Mouse (Mus musculus) lung, adult 2 months (tissue): ENCODE data around the gene Rdm1. TPM values are rescaled to one million over a fixed set of nuclear protein-coding genes. Genes with fewer than 3 reads are reported as not detected.
A peak's percentile ranks its signal among the peaks of the same experiment; 100 is the strongest.
"Not testable (repeated sequence)": the region's sequence is repeated elsewhere in the genome, so short reads cannot be mapped to it uniquely, and the experiment has no call there.

Experiments
- DNase-seq: peaks from one replicate; pipeline ENCODE4 v3.0.0; 2022
- H3K4me1 ChIP-seq: fragments of 200-500 bp; 2 replicates; pipeline ENCODE4 v1.6.1; 2011; ENCODE audit warnings: low read length; ENCODE audit not compliant: control insufficient read depth, insufficient read depth
- H3K4me3 ChIP-seq: fragments of 200-500 bp; replicated peaks from 2 replicates; pipeline ENCODE3; 2011; ENCODE audit warnings: low read depth, mild to moderate bottlenecking, control low read depth, low read length; ENCODE audit errors: extremely low read depth
- CTCF ChIP-seq: fragments of 200-500 bp; IDR thresholded peaks from 2 replicates; pipeline ENCODE4 v1.5.1; 2011; ENCODE audit warnings: mild to moderate bottlenecking, low read length, control low read depth; ENCODE audit not compliant: insufficient read depth
- POLR2A ChIP-seq: fragments of 200-500 bp; IDR thresholded peaks from 2 replicates; pipeline ENCODE4 v1.6.1; 2011; ENCODE audit warnings: low read depth, mild to moderate bottlenecking, control low read depth, low read length, borderline replicate concordance; ENCODE audit errors: extremely low read depth
- WGBS: fragments of 180-500 bp; shearing (Covaris S2); methylation state at CpG from one replicate; pipeline ENCODE4 v1.1.7; 2018; 5-methylcytosine and 5-hydroxymethylcytosine counted together
- polyA plus RNA-seq: library from polyadenylated mRNA; depleted of rRNA; stranded (reverse); fragments of >200 nt; gene quantifications from 2 replicates; pipeline ENCODE4 v1.2.3, GENCODE M21; 2012

Rdm1 gene
- polyA plus RNA-seq, 1 experiment = 21.8 TPM

DNA sequence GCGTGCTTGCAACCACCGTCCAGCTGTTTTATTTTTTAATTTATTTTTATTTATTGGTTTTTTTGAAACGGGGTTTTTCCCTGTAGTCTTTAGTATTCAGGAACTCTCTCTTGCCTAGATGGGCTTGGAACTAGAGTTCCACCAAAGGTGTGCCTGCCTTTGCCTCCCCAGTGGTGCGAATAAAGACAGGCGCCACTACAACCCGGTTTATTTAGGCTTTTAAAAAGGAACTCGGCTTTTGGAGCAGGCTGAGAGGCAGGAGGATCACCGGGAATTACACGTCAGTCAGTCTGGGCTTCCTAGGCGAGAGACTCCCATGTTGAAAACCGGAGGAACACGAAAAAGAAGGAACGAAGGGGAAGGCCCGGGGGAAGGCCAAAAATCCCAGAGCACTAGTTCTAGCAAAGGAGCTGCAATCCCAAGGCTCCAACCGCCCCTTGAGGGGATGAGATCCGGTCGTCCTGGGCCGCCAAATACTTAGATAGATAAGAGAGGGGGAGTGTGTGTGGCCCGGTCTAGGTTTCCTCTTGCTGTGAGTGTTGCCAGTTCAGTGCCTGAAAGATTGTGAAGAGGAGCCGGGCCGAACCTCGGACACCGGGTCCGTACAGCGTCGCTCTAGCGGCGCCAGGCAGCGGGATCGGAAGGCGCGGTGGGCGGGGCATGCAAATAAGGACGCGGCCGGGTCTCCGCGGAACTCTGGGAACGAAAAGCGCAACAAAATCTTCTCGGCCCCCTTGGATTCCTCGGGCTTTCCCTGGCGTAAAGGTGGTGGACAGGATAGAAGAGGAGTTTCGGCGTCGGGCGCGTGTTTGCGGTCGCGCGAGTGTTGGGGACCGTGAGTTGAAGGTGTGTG lies 14.1 kb downstream of the Rdm1 start:
- peak; percentile 76 for DNase-seq
- peak overlapping the region; percentile 21 for H3K4me3 ChIP-seq
- peak; percentile 49; the same call in 1 of the 2 replicates for TF ChIP-seq POLR2A
- not testable (repeated sequence) for H3K4me1 ChIP-seq
- WGBS = 5% methylated on average over 53 of the region's 53 CpGs

GRCm38 (mm10) chr11:101641710-101642642 lies 15.0 kb downstream of the Rdm1 start:
- not testable (repeated sequence) for H3K4me3 ChIP-seq, DNase-seq, H3K4me1 ChIP-seq
- 5% methylated on average over 13 of the region's 26 CpGs for WGBS

DNA sequence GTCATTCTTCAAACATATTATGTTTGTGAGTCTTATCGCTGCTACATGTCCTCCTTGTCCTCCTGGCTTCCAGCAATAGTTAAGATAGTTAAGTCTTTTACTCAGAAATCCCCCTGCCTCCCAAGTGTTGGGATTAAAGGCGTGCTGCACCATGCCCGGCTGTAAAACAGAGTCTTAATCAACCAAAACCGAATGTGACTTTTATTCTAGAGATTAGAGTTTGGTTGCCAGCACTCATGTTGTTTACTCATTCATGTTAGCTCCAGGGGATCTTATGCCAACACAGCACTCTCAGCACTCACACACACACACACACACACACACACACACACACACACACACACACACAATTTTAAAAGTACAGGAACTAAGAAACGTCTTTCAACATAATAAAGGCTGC lies 15.9 kb downstream of the Rdm1 start:
- 23% methylated on average over 5 of the region's 5 CpGs for WGBS
- DNase-seq = no peak
- H3K4me1 ChIP-seq = peaks cover 2% of the 10 kb centered on the region; the same call in 1 of the 2 replicates
- H3K4me3 ChIP-seq = no peak overlapping the region
- TF ChIP-seq POLR2A (no peak), CTCF (no peak)

- TF ChIP-seq CTCF = no peak
- TF ChIP-seq POLR2A = no peak
- 50% methylated on average over 3 of the region's 3 CpGs for WGBS
- peaks cover 2% of the 10 kb centered on the region; the same call in 1 of the 2 replicates for H3K4me1 ChIP-seq
- DNase-seq = no peak
- no peak overlapping the region for H3K4me3 ChIP-seq
Observed at GRCm38 (mm10) chr11:101644591-101644990, 17.6 kb downstream of the Rdm1 start.

DNA sequence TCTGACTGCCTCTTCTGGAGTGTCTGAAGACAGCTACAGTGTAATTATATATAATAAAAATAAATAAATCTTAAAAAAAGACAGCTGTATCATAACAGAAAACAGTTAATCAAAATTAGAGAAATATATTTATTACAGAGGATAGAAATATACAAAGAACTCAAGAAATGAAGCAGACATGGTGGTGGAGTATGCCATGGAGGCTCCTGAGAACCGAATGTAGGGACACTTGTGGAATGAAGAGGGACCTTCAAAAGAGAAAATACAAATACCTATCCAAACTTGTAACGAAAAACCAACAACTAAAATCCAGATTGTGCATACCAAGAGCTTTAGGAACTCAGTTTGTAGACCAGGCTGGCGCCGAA lies 18.0 kb downstream of the Rdm1 start:
- H3K4me1 ChIP-seq, H3K4me3 ChIP-seq, DNase-seq: not testable (repeated sequence)
- 2% methylated on average over 4 of the region's 4 CpGs for WGBS

DNA sequence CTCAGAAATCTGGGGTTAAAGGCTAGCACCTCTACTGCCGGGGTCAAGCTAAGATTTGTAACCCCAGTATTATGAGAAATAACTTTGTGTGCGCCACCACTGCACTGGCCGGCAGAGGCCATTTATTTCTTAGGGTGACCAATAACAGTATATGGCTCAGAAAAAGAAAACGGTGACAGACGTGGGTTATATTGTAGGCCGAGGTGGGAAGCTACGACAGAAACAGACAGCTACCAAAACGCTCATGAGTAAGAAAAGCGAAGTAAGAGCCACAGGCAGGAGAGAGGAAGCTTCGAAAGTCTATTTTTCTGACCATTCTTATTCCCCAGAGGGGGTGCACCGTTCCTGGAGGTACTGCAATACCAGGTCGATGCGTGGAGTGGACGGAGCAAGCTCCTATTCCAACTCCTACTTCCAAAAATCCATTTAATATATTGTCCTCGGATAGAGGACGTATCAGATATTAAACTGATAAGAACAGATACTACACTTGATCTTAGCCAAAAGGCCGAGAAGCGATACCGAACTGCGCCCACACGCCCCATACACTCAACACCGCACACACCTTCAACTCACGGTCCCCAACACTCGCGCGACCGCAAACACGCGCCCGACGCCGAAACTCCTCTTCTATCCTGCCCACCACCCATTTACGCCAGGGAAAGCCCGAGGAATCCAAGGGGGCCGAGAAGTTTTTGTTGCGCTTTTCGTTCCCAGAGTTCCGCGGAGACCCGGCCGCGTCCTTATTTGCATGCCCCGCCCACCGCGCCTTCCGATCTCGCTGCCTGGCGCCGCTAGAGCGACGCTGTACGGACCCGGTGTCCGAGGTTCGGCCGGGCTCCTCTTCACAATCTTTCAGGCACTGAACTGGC lies 18.7 kb downstream of the Rdm1 start:
- not testable (repeated sequence) for H3K4me1 ChIP-seq
- peak; percentile 69 for DNase-seq
- peak; percentile 17; the same call in 1 of the 2 replicates for TF ChIP-seq POLR2A
- under 1% methylated on average over 44 of the region's 56 CpGs for WGBS
- peak overlapping the region; percentile 40 for H3K4me3 ChIP-seq

- H3K4me3 ChIP-seq, DNase-seq, H3K4me1 ChIP-seq: not testable (repeated sequence)
- WGBS = 9% methylated on average over 16 of the region's 16 CpGs
Observed at GRCm38 (mm10) chr11:101646283-101646794, 19.3 kb downstream of the Rdm1 start.

- not testable (repeated sequence) for DNase-seq, H3K4me1 ChIP-seq, H3K4me3 ChIP-seq
- 94% methylated on average over 10 of the region's 10 CpGs for whole genome bisulfite sequencing
Observed at GRCm38 (mm10) chr11:101647093-101647492, 20.1 kb downstream of the Rdm1 start.

GRCm38 (mm10) chr11:101656356-101656755 lies 29.4 kb downstream of the Rdm1 start:
- WGBS = 90% methylated on average over 4 of the region's 4 CpGs
- no peak overlapping the region for H3K4me3 ChIP-seq
- no peaks in the 10 kb centered on the region; the same call in 1 of the 2 replicates for H3K4me1 ChIP-seq
- no peak for DNase-seq
- TF ChIP-seq POLR2A (no peak), CTCF (no peak)

DNA sequence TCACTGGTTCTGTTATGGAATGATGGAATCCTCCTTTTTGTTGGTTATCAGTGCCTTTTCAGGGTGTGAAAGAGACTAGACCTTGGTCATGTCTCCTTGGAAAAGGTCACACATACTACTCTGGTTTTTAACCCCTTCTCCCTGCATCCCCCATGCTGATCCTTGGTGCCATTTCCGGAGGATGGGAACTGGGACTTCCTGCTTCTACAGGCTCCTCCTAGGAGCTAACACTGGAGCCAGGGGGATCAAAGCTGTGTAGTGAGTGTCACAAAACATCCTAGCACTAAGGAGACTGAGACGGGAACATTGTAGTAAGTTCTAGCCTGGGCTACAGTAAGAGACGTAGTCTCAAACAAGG lies 30.5 kb downstream of the Rdm1 start:
- H3K4me3 ChIP-seq = peak overlapping the region; percentile 42
- WGBS = 4% methylated on average over 3 of the region's 3 CpGs
- H3K4me1 ChIP-seq = no peaks in the 10 kb centered on the region; the same call in 1 of the 2 replicates
- TF ChIP-seq CTCF (no peak), POLR2A (no peak)
- DNase-seq = no peak
